Mouse (Mus musculus): ENCODE measurements around the gene Nek3.

Gene Nek3

GRCm38 (mm10) chr8:22166080-22166603 lies at the start of gene Nek3:
Gene Nek3, minus strand, starts transcription at chr8:22166435.
- DNase-seq (ENCODE audit: low spot score) = peak; percentile 73

DNA sequence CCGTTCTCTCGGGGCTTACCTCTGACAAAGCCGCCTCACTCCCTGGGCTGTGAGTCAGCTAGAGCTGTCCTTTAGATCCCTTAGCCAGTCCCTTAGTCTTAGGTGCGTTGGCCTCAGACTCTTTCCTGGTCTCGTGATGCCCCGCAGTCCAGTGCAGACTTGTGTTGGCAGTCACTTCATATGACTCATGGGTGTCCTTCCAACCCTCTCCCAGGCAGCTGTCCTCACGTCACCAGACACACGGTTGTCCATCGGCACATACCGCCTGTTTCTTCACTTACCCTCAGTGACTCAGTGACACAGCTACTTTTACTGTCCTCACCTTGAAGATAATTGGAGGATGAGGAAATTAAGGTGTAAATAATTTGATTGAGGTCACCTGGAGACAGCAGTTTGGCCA lies 48.6 kb upstream of the Nek3 start:
- no peak for DNase-seq (ENCODE audit: low spot score)

GRCm38 (mm10) chr8:22209012-22209411 lies 42.8 kb upstream of the Nek3 start:
- DNase-seq (ENCODE audit: low spot score) = no peak

GRCm38 (mm10) chr8:22207535-22207934 lies 41.3 kb upstream of the Nek3 start:
- DNase-seq (ENCODE audit: low spot score) = no peak

DNA sequence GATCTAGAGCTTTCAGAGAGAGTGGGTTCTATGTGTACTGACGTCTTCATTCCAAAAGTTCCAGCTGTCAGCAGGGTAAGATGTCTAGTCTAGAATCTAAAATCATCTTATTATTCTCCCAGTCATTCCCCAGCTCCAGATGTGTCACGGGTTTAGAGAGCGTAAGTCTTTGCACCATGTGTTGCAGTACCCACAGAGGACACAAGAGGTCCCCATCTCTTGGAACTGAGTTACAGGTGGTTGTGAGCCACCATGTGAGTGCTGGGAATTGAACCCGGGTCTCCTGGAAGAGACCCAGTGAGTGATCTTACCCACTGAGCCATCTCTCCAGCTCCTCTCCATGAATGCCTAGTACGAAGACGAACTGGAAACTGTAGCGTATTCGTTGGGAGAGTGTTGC lies 33.2 kb upstream of the Nek3 start:
- no peak for DNase-seq (ENCODE audit: low spot score)

GRCm38 (mm10) chr8:22197914-22198313 lies 31.7 kb upstream of the Nek3 start:
- no peak for DNase-seq (ENCODE audit: low spot score)

DNA sequence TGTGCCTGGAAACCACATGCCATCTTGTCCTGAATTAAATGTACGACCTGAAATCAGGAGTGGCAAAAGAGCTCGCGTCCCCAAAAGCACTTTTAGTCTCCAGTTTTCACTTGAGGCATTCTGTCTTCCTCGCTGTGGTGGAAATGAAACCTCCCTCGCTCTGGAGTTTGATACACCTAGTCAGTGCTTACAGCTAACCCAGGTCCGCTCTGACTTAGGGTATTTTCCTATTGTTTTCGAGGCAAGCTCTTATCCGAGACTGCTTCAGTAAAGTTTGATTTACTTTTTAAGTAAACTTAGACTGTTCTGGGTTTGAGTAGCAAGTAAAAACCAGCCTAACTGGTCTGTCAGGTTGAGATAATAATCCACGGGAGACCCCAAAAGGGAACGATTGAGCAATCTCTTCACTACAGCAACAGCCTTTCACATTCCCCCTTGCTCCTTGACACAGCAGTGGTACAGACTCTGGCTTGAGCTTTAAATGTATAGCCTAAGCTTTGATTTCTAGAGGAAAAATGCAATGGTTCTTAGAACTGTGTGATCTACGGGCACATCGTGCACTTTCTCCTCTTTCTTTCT lies 27.3 kb upstream of the Nek3 start:
- peak; percentile 5 for DNase-seq (ENCODE audit: low spot score)

GRCm38 (mm10) chr8:22192660-22193431 lies 26.6 kb upstream of the Nek3 start, which contains the start of gene Vps36:
Gene Vps36, plus strand, starts transcription at chr8:22192809.
- DNase-seq (ENCODE audit: low spot score) = peak; percentile 91

GRCm38 (mm10) chr8:22185431-22186397 lies 19.5 kb upstream of the Nek3 start, which contains the start of gene Ckap2:
Gene Ckap2, minus strand, starts transcription at chr8:22185819.
- DNase-seq (ENCODE audit: low spot score) = peak; percentile 81

DNA sequence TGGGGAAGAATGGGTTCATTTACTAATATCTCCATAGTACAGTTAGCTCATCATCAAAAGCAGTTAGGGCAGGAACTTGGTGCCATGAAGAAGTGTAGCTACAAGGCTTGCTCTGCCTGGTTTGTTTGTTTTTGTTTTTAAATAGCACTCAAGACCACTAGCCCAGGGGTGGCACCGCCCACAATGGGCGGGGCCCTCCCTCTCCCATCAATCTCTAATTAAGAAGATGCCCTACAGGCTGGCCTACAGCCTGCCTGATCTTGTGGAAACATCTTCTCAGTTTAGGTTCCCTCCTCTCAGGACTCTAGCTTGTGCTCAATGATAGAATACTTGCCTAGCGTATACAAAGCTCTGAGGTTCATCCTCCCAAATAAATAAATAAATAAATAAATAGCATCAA lies 18.6 kb upstream of the Nek3 start:
- no peak for DNase-seq (ENCODE audit: low spot score)

GRCm38 (mm10) chr8:22175966-22176365 lies 9.7 kb upstream of the Nek3 start:
- DNase-seq (ENCODE audit: low spot score) = no peak

DNA sequence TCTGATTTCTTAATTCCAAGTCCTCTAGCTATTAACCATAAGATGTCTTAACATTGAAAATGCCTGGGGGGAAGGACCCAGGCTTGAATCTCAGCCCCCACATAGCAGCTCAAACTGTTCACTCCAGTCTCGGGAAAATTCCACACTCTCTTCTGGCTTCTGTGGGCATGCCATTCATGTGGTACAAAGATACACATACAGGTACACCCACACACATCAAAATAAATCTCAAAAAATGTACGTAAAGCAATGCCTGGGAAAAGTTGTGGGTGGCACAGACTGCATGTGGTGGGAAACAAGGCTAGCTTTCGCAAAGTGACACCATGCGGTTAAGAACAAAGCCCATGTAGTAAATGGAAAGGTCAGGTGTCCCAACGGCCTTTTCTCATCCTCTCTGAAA lies 2.9 kb upstream of the Nek3 start:
- no peak for DNase-seq (ENCODE audit: low spot score)

GRCm38 (mm10) chr8:22165251-22166079 lies 770 bp downstream of the Nek3 start:
- no peak for DNase-seq (ENCODE audit: low spot score)

DNA sequence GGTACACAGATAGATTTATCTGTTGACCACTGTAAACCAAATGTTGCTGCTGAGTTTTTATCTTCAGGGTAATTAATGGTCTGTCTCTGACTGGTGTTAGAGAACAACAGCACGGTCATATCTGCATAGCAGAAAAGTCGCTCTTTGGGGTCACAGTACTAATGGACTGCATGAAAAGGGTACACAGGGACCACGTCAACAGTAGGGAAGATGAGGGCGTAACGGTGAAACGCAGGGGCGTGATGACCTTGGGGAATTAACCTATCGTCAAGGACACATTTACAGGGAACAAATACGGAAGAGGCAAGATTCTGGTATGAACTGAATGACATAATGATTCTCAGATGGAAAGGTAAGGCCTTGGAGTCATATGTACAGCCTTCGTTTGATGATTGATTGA lies 1.8 kb downstream of the Nek3 start:
- no peak for DNase-seq (ENCODE audit: low spot score)

GRCm38 (mm10) chr8:22162206-22162605 lies 4.0 kb downstream of the Nek3 start:
- DNase-seq (ENCODE audit: low spot score) = no peak

GRCm38 (mm10) chr8:22150345-22150663 lies 15.9 kb downstream of the Nek3 start:
- no peak for DNase-seq (ENCODE audit: low spot score)

DNA sequence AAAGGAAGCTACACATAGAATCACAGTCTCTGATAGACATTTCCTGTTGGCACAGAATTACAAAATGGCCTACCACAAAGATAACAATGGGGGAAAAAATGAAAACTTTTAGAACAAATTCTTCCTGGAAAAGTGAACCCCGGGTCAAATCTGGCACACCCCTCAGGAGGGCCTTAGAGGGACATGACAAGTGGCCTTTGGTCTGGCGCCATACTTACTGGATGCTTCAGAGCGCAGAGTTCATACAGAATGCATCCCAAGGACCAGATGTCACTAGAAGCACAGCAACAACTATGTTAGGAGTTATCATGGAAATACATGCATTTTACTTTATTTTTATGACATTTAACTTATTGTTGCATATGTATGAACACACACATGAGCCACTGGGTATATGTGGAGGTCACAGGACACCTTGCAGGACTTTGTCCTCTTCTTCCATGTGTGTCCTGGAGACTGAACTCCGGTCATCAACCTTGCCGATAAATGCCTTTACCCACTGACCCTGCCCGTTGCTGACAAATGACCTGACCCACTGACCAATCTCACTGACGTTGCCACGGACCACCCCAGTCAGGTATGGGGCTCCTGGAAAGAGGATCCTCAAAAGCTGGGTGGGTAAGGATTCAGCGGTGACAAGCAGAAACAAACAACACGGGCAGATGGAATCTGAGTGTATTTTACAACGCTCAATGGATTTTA lies 16.4 kb downstream of the Nek3 start:
- DNase-seq (ENCODE audit: low spot score) = no peak

GRCm38 (mm10) chr8:22148367-22148740 lies 17.9 kb downstream of the Nek3 start:
- DNase-seq (ENCODE audit: low spot score) = no peak

DNA sequence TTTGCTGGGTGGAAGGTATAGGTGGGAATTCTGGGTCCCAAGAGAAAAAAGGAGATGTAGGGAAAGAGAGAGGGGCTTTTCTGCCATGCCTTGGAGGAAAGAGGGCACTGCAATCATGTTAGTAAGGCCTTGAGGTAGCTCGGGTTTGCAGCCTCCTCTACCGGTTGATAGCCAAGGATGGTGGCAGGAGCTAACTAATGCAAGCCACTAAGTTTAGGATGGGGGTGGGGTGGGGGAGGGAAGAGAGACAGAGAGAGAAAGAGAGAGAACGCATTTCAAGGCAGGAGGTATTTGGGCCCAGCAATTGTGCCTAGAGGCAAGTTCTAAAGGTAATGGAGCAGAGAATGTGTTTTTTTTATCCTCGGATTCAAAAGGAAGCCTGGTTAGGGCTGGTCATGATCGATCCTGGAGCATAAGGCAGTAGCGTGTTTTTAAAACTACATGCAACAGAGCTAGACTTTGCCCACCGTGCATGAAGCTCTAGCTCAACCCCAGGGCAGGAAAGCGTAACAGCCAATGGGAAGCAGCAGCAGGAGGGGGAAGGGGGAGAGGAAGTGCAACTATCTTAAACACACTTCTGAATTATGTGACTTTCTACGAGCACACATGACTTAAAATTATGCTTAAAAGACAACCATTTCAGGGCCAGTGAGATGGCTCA lies 18.4 kb downstream of the Nek3 start:
- no peak for DNase-seq (ENCODE audit: low spot score)

DNA sequence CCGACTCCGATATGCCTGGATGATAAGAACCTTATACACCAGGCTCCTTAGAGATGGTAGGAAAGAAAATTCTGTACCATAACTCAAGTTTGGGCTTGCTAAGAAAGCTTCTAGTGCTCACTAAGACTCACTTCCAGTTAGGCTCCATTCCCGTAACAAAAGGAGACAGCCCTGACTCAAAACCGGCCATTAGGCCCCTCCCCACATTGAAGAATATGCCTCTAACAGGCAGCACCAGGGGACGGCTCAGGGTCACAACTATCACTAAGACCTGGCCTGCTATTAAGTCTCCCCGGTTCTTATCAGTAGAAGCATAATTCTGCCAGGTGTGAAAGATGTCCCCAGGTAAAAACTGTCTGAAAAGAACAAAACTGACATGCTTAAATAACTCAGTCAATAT lies 20.4 kb downstream of the Nek3 start:
- DNase-seq (ENCODE audit: low spot score) = no peak
